Mouse (Mus musculus) stomach, adult 2 months (tissue): Measurements from ENCODE around the gene Gp6. TPM values are rescaled to one million over a fixed set of nuclear protein-coding genes. Genes with fewer than 3 reads are reported as not detected.

ENCODE experiments used
- polyA plus RNA-seq: library from polyadenylated mRNA; depleted of rRNA; stranded (reverse); fragments of >200 nt; gene quantifications from 2 replicates; pipeline ENCODE4 v1.2.3, GENCODE M21; 2012; rRNA removed

Gp6 gene
- not detected in 2 replicates for polyA plus RNA-seq

GRCm38 (mm10) chr7:4397730-4398129 is at the start of gene Gp6:
TSS of gene Gp6 (minus strand) at chr7:4397744.

DNA sequence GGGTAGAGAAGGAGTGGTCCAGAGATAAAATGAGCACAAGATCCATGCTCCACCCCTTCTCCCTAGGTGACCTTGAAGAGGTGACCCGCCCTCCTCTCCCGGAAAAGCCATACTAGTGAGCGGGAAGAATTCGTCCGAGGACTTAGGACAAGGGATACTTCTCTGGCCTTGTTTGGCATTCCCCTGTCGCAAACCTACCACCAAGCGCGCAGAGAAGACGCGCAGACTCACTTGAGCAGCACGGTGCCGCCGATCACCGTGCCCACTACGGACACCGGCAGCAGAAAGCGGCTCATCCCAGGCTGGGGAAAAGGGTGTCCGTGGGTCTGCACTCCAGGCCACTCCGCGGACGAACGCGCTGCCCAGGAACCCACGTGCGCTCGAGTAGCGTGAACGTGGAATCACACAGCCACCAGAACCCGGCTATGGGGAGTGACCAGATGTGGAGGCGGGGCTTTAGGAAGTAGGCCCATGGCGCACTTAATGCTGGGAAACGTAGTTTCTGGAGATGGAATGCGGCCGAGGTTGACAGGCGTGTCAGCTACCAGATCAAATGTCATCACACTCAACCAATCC is 47.8 kb upstream of the Gp6 start, which contains the start of gene Rdh13:
Gene Rdh13 (minus strand): TSS at position 434 of the 576 bp plus-strand sequence.

GRCm38 (mm10) chr7:4337509-4337908 is 60.0 kb downstream of the Gp6 start, which contains the start of gene Ncr1:
TSS of gene Ncr1 (plus strand) at chr7:4337724.

Other genes starting within 250 kb of the Gp6 start
- 9.5 and 17.9 TPM in 2 replicates for gene Leng9, start 247.4 kb downstream of the Gp6 start, polyA plus RNA-seq
- 218 and 343 TPM in 2 replicates for gene Cdc42ep5, start 232.9 kb downstream of the Gp6 start, polyA plus RNA-seq
- 0.05 and 0.17 TPM in 2 replicates for gene Lilra5, start 160.0 kb downstream of the Gp6 start, polyA plus RNA-seq
- 0.08 TPM in 1 of 2 replicates, not detected in the other for gene Ncr1, start 60.0 kb downstream of the Gp6 start, polyA plus RNA-seq
- 12.7 and 16.0 TPM in 2 replicates for gene Rdh13, start 47.9 kb upstream of the Gp6 start, polyA plus RNA-seq
- 26.8 and 36.5 TPM in 2 replicates for gene Eps8l1, start 62.9 kb upstream of the Gp6 start, polyA plus RNA-seq
- gene Ppp1r12c, start 103.9 kb upstream of the Gp6 start, polyA plus RNA-seq = 50.5 and 87.0 TPM in 2 replicates
- 0.67 and 1.7 TPM in 2 replicates for gene Tnnt1, start 118.6 kb upstream of the Gp6 start, polyA plus RNA-seq
- gene Tnni3, start 126.5 kb upstream of the Gp6 start, polyA plus RNA-seq = 323 and 819 TPM in 2 replicates
- gene Dnaaf3, start 134.7 kb upstream of the Gp6 start, polyA plus RNA-seq = 2.5 and 2.6 TPM in 2 replicates
- gene Syt5, start 149.8 kb upstream of the Gp6 start, polyA plus RNA-seq = 3.7 and 3.8 TPM in 2 replicates
- 7.3 and 7.4 TPM in 2 replicates for gene Ptprh, start 206.3 kb upstream of the Gp6 start, polyA plus RNA-seq
- gene Tmem86b, start 233.7 kb upstream of the Gp6 start, polyA plus RNA-seq = 5.9 and 8.5 TPM in 2 replicates